Mouse (Mus musculus) liver, postnatal 0 days (tissue): ENCODE measurements at regions not wholly inside any gene's neighbourhood (a gene's known extent, or its start where the extent isn't known, plus 50 kb on each side); places are given as distances from the start of the nearest gene placed in this dataset.

Experiments
- ATAC-seq: fragments of 200-750 bp; cut with Nextera tagmentation; 2 replicates; pipeline ENCODE4 v1.8.0; 2017; ENCODE audit warnings: mild to moderate bottlenecking, moderate library complexity
- DNase-seq: peaks from one replicate; pipeline ENCODE4 v3.0.0-alpha.2; 2016
- H3K27ac ChIP-seq: fragments of 300-500 bp; sonication (generic); 2 replicates; pipeline ENCODE4 v1.5.1; 2014; ENCODE audit warnings: antibody characterized with exemption, moderate library complexity, mild to moderate bottlenecking, low read depth
- H3K27me3 ChIP-seq: fragments of 300-500 bp; sonication (generic); 2 replicates; pipeline ENCODE4 v1.6.1; 2014; ENCODE audit warnings: low read length, control low read depth, mixed read lengths; ENCODE audit not compliant: insufficient read depth
- H3K36me3 ChIP-seq: fragments of 300-500 bp; sonication (generic); replicated peaks from 2 replicates; pipeline ENCODE4 v1.6.1; 2014; ENCODE audit warnings: mild to moderate bottlenecking, control low read depth, low read length, moderate library complexity, mixed read lengths; ENCODE audit not compliant: insufficient read depth
- H3K4me1 ChIP-seq: fragments of 300-500 bp; sonication (generic); 2 replicates; pipeline ENCODE4 v1.6.1; 2014; ENCODE audit warnings: antibody characterized with exemption, mild to moderate bottlenecking, control low read depth; ENCODE audit not compliant: insufficient read depth
- H3K4me2 ChIP-seq: fragments of 300-500 bp; sonication (generic); 2 replicates; pipeline ENCODE4 v1.6.1; 2014; ENCODE audit warnings: low read depth, mild to moderate bottlenecking, low read length, moderate library complexity, mixed read lengths
- H3K4me3 ChIP-seq: fragments of 300-500 bp; sonication (generic); 2 replicates; pipeline ENCODE4 v1.5.1; 2014; ENCODE audit warnings: low read depth, low read length
- H3K9ac ChIP-seq: fragments of 300-500 bp; sonication (generic); replicated peaks from 2 replicates; pipeline ENCODE4 v1.6.1; 2014; ENCODE audit warnings: mild to moderate bottlenecking, moderate library complexity
- H3K9me3 ChIP-seq: fragments of 300-500 bp; sonication (generic); 2 replicates; pipeline ENCODE4 v1.6.1; 2016; ENCODE audit warnings: mild to moderate bottlenecking, control low read depth, low read length, mixed read lengths
- CTCF ChIP-seq: sonication (generic); IDR thresholded peaks from 2 replicates; pipeline ENCODE4 v1.5.1; 2016; ENCODE audit warnings: antibody characterized with exemption, low read depth
- EP300 ChIP-seq: IDR thresholded peaks from 2 replicates; pipeline ENCODE4 v1.6.1; 2016; ENCODE audit warnings: antibody characterized with exemption, low read depth, mild to moderate bottlenecking
- WGBS: fragments of 180-500 bp; shearing (Covaris S2); extraction: QIAGEN DNeasy Blood & Tissue Kit; methylation state at CpG from one replicate; pipeline ENCODE4 v1.1.7; 2014; ENCODE audit not compliant: insufficient replicate concordance; 5-methylcytosine and 5-hydroxymethylcytosine counted together

GRCm38 (mm10) chr4:7356202-7356601 is 882.6 kb downstream of the Car8 start:
- H3K9ac ChIP-seq: no peak overlapping the region
- TF ChIP-seq EP300 (no peak), CTCF (no peak)
- no peaks in the 10 kb centered on the region for H3K36me3 ChIP-seq
- no peaks in the 10 kb centered on the region for H3K27me3 ChIP-seq
- WGBS: 79% methylated on average over 3 of the region's 3 CpGs
- no peak overlapping the region for H3K27ac ChIP-seq
- H3K9me3 ChIP-seq: no peaks in the 10 kb centered on the region
- no peak overlapping the region for H3K4me3 ChIP-seq
- DNase-seq: no peak
- H3K4me1 ChIP-seq: no peaks in the 10 kb centered on the region
- H3K4me2 ChIP-seq: no peak overlapping the region
- ATAC-seq: no peak

- no peaks in the 10 kb centered on the region for H3K36me3 ChIP-seq
- H3K27ac ChIP-seq: no peak overlapping the region
- no peaks in the 10 kb centered on the region for H3K9me3 ChIP-seq
- WGBS: 75% methylated on average over 1 of the region's 1 CpGs
- DNase-seq (no peak), ATAC-seq (no peak)
- H3K4me3 ChIP-seq: no peak overlapping the region
- no peak overlapping the region for H3K9ac ChIP-seq
- H3K27me3 ChIP-seq: no peaks in the 10 kb centered on the region
- no peaks in the 10 kb centered on the region for H3K4me1 ChIP-seq
- no peak overlapping the region for H3K4me2 ChIP-seq
- TF ChIP-seq EP300 (no peak), CTCF (no peak)
These were observed 891.5 kb downstream of the Car8 start for GRCm38 (mm10) chr4:7347317-7347716.

GRCm38 (mm10) chr4:7341159-7341558 is 897.7 kb downstream of the Car8 start:
- DNase-seq (no peak), ATAC-seq (no peak)
- TF ChIP-seq CTCF (no peak), EP300 (no peak)
- no peak overlapping the region for H3K27ac ChIP-seq
- no peak overlapping the region for H3K4me3 ChIP-seq
- H3K27me3 ChIP-seq: no peaks in the 10 kb centered on the region
- H3K9me3 ChIP-seq: no peaks in the 10 kb centered on the region
- H3K4me1 ChIP-seq: no peaks in the 10 kb centered on the region
- no peaks in the 10 kb centered on the region for H3K36me3 ChIP-seq
- no peak overlapping the region for H3K4me2 ChIP-seq
- WGBS: 79% methylated on average over 1 of the region's 1 CpGs
- H3K9ac ChIP-seq: no peak overlapping the region

GRCm38 (mm10) chr4:7314261-7314660 is 924.6 kb downstream of the Car8 start:
- TF ChIP-seq CTCF (no peak), EP300 (no peak)
- Histone ChIP-seq H3K4me2 (no peak overlapping the region), H3K4me1 (no peaks in the 10 kb centered on the region), H3K27ac (no peak overlapping the region), H3K4me3 (no peak overlapping the region), H3K9me3 (no peaks in the 10 kb centered on the region), H3K36me3 (no peaks in the 10 kb centered on the region), H3K9ac (no peak overlapping the region), H3K27me3 (no peaks in the 10 kb centered on the region)
- no peak for DNase-seq
- no peak for ATAC-seq
- 41% methylated on average over 4 of the region's 4 CpGs for WGBS

- Histone ChIP-seq H3K36me3 (no peaks in the 10 kb centered on the region), H3K27me3 (no peaks in the 10 kb centered on the region), H3K4me1 (no peaks in the 10 kb centered on the region), H3K9ac (no peak overlapping the region), H3K4me3 (no peak overlapping the region), H3K4me2 (no peak overlapping the region), H3K9me3 (no peaks in the 10 kb centered on the region), H3K27ac (no peak overlapping the region)
- ATAC-seq (no peak), DNase-seq (no peak)
- TF ChIP-seq CTCF: no peak
- TF ChIP-seq EP300: no peak
- WGBS: 21% methylated on average over 2 of the region's 2 CpGs
These were observed 925.6 kb downstream of the Car8 start for GRCm38 (mm10) chr4:7313219-7313618.

- ATAC-seq (no peak), DNase-seq (no peak)
- 81% methylated on average over 1 of the region's 1 CpGs for WGBS
- H3K36me3 ChIP-seq: no peaks in the 10 kb centered on the region
- H3K4me3 ChIP-seq: no peak overlapping the region
- H3K9ac ChIP-seq: no peak overlapping the region
- TF ChIP-seq CTCF: no peak
- no peak for TF ChIP-seq EP300
- H3K27me3 ChIP-seq: no peaks in the 10 kb centered on the region
- no peak overlapping the region for H3K4me2 ChIP-seq
- no peak overlapping the region for H3K27ac ChIP-seq
- H3K4me1 ChIP-seq: no peaks in the 10 kb centered on the region
- H3K9me3 ChIP-seq: no peaks in the 10 kb centered on the region
These were observed 926.7 kb downstream of the Car8 start for GRCm38 (mm10) chr4:7312160-7312559.

GRCm38 (mm10) chr4:7269047-7269446 is 969.8 kb downstream of the Car8 start:
- ATAC-seq (no peak), DNase-seq (no peak)
- Histone ChIP-seq H3K27ac (no peak overlapping the region), H3K4me2 (no peak overlapping the region), H3K4me1 (no peaks in the 10 kb centered on the region), H3K4me3 (no peak overlapping the region), H3K9me3 (no peaks in the 10 kb centered on the region), H3K27me3 (no peaks in the 10 kb centered on the region), H3K36me3 (no peaks in the 10 kb centered on the region), H3K9ac (no peak overlapping the region)
- no peak for TF ChIP-seq CTCF
- TF ChIP-seq EP300: no peak
- 77% methylated on average over 4 of the region's 4 CpGs for WGBS
